Mouse (Mus musculus) macrophage (primary cell): ENCODE data around the gene Olfr464. TPM values are rescaled to one million over a fixed set of nuclear protein-coding genes. Genes with fewer than 3 reads are reported as not detected.

Experiments
- H3K27ac ChIP-seq: fragments of 350-480 bp; formaldehyde crosslinking; 2 replicates; pipeline ENCODE4 v1.9.0; 2021
- H3K36me3 ChIP-seq: fragments of 350-480 bp; formaldehyde crosslinking; 2 replicates; pipeline ENCODE4 v1.9.0; 2021; ENCODE audit errors: inconsistent target
- H3K4me3 ChIP-seq: fragments of 350-480 bp; formaldehyde crosslinking; 2 replicates; pipeline ENCODE4 v1.9.0; 2021; ENCODE audit errors: inconsistent target
- H3K79me2 ChIP-seq: fragments of 350-480 bp; formaldehyde crosslinking; 2 replicates; pipeline ENCODE4 v1.9.0; 2021; ENCODE audit errors: inconsistent target
- WGBS: methylation state at CpG from one replicate; pipeline ENCODE4 v1.1.7; 2026; ENCODE audit warnings: inconsistent platforms; ENCODE audit not compliant: missing documents; 5-methylcytosine and 5-hydroxymethylcytosine counted together
- polyA plus RNA-seq: library from polyadenylated mRNA; stranded (reverse); fragments of 250-400 nt; gene quantifications from 3 replicates; pipeline ENCODE4 v1.2.4, GENCODE M21; 2018; ENCODE audit warnings: inconsistent platforms
- total RNA-seq, 78 experiments: library from RNA; depleted of rRNA; stranded (reverse); fragments of 250-400 nt; gene quantifications; 1 replicate in 9 of 78; 2 replicates in 24 of 78; 3 replicates in 43 of 78; 4 replicates in 2 of 78; pipeline ENCODE4 v1.2.4; 2018; ENCODE audit warnings: inconsistent platforms in 56 of 78

The Olfr464 gene
- total RNA-seq (2018; cell fraction: chromatin; rRNA removed) = not detected
- total RNA-seq (2018; cell fraction: cytosol; rRNA removed) = not detected
- not detected for total RNA-seq (2018; cell fraction: nucleus; rRNA removed)
- not detected in 3 replicates for polyA plus RNA-seq

DNA sequence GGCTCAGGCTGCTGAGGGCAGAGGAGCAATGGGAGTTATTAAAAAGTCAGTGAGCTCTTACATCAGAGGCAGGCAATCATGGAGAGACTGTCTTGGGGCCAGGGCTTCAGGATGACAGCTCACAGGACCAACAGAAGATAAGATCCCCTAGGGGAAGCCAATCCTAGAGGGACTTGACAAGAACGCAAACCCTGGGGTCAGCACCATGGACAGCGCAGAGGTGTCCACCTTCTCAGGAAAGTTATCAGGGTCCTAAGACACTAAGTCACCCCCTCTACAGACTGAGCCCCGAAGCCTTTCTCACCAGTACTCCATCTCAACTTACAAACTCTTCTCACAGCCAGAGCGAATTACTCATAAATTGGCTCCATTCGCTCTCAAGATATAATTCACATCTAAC, at the start of gene Olfr464:
TSS of gene Olfr464 (minus strand) at position 2 of the 400 bp plus-strand sequence.
- 37% methylated on average over 5 of the region's 5 CpGs for WGBS
- Histone ChIP-seq H3K79me2 (no peaks in the 10 kb centered on the region), H3K27ac (no peak within 1 kb of the TSS)

DNA sequence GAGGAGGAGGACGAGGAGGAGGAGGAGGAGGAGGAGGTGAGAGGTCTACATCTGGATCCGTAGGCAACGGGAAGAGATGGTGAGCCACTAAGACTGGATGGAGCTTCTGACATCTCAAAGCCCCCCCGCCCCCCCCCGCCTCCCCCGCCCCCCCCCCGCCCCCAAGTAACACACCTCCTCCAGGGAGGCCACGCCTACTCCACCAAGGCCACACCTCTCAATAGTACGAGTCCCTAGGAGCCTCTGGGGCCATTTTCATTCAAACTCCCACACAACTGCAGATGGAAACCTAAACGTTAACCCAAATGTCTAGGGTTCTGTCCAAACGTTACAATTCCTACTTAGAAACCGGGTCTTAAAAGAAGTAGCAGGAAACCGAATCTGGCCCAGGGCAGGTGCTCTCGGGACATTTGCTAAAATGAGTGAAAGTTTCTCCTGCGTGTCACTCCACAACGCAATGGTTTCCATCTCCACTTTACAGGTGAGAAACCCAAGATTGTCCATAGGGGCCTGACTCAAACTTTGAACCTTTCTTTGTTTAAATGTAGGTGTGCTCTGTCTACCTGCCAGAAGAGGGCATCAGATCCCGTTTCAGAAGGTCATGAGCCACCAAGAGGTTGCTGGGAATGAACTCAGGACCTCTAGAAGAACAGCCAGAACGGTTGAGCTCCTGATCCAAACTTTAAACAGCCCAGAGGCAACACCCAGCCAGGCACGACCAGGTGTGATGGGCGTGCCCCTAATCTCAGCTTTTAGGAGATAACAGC, 47.8 kb upstream of the Olfr464 start:
- H3K79me2 ChIP-seq = no peaks in the 10 kb centered on the region
- no peak overlapping the region for H3K27ac ChIP-seq
- H3K4me3 ChIP-seq = no peak overlapping the region
- H3K36me3 ChIP-seq = no peaks in the 10 kb centered on the region
- 34% methylated on average over 13 of the region's 20 CpGs for WGBS

More for the DNA sequence above, at the start of gene Olfr464:
- no peaks in the 10 kb centered on the region for H3K36me3 ChIP-seq
- no peak within 1 kb of the TSS for H3K4me3 ChIP-seq

GRCm38 (mm10) chr11:87967692-87968289, 47.0 kb upstream of the Olfr464 start:
- Histone ChIP-seq H3K36me3 (no peaks in the 10 kb centered on the region), H3K4me3 (peak overlapping the region; percentile 3; the same call in 1 of the 2 replicates), H3K79me2 (no peaks in the 10 kb centered on the region), H3K27ac (no peak overlapping the region)
- WGBS = 3% methylated on average over 13 of the region's 17 CpGs

- 66% methylated on average over 10 of the region's 10 CpGs for WGBS
- no peak overlapping the region for H3K27ac ChIP-seq
Measured at GRCm38 (mm10) chr11:87966214-87966613, 45.4 kb upstream of the Olfr464 start.

DNA sequence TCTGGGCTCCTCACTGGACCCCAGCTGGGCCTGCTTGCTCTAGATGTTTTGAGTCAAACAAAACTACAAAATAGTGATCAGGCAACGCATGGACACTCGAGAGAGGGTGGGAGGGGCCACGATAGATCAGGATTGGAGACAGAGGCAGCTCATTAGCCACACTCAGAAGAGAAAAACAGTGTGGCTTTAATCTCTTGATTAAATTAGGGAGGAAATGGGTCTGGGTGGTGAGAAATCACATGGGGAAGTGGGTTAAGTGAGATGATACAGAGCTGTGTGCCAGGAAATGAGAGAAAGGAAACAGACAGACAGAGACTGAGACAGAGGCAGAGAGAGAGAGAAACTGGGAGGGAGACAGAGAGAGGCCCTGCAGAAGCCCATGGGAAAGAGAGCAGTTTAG, 44.5 kb upstream of the Olfr464 start:
- no peaks in the 10 kb centered on the region for H3K36me3 ChIP-seq
- no peak overlapping the region for H3K4me3 ChIP-seq
- WGBS = 66% methylated on average over 3 of the region's 3 CpGs
- no peaks in the 10 kb centered on the region for H3K79me2 ChIP-seq
- no peak overlapping the region for H3K27ac ChIP-seq

More at GRCm38 (mm10) chr11:87966214-87966613, 45.4 kb upstream of the Olfr464 start:
- Histone ChIP-seq H3K36me3 (no peaks in the 10 kb centered on the region), H3K79me2 (no peaks in the 10 kb centered on the region), H3K4me3 (no peak overlapping the region)

- Histone ChIP-seq H3K27ac (no peak overlapping the region), H3K79me2 (no peaks in the 10 kb centered on the region), H3K36me3 (no peaks in the 10 kb centered on the region), H3K4me3 (no peak overlapping the region)
- 44% methylated on average over 7 of the region's 7 CpGs for WGBS
Measured at GRCm38 (mm10) chr11:87957066-87957465, 36.3 kb upstream of the Olfr464 start.

GRCm38 (mm10) chr11:87955144-87955543, 34.4 kb upstream of the Olfr464 start:
- H3K4me3 ChIP-seq = no peak overlapping the region
- H3K79me2 ChIP-seq = no peaks in the 10 kb centered on the region
- 13% methylated on average over 1 of the region's 1 CpGs for WGBS
- no peak overlapping the region for H3K27ac ChIP-seq
- H3K36me3 ChIP-seq = no peaks in the 10 kb centered on the region

DNA sequence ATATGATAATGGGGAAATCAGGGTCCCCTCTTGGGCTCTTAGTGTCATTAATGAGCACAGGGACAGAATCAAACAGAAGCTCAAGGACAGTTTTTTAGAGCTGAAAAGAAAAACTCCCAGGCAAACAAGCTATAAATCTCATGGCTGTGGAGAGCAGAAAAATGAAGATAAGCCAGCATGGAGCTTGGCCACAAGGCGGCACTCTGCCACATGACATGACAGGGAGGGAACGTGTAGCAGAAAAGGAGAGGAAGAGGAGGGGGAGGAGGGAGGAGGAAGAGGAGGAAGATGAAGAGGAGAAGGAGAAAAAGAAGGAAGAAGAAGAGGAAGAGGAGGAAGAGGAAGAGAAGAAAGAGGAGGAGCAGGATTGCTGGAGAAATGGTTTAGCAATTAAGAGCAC, 29.2 kb upstream of the Olfr464 start:
- Histone ChIP-seq H3K36me3 (no peaks in the 10 kb centered on the region), H3K79me2 (no peaks in the 10 kb centered on the region), H3K4me3 (no peak overlapping the region), H3K27ac (no peak overlapping the region)
- WGBS = 5% methylated on average over 2 of the region's 2 CpGs

DNA sequence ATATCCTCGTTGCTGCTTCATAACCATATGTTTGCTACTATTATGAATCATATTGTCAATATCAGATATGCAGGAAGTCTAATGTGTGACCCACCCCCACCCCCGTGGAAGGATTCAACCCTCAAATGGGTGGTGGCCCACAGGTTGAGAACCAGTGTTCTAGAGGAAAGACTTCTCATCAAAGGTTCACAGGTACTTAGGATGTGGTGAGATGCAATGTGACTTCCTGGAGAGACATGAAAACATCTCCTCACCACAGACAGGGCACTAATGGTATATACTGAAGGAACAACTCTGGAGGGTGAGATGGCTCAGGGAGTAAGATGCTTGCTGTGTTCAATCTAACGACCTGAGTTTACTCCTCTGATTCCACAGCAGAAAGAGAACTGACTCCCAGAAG, 14.7 kb upstream of the Olfr464 start:
- Histone ChIP-seq H3K79me2 (no peaks in the 10 kb centered on the region), H3K27ac (no peak overlapping the region), H3K36me3 (no peaks in the 10 kb centered on the region), H3K4me3 (no peak overlapping the region)
- WGBS = 60% methylated on average over 3 of the region's 3 CpGs

DNA sequence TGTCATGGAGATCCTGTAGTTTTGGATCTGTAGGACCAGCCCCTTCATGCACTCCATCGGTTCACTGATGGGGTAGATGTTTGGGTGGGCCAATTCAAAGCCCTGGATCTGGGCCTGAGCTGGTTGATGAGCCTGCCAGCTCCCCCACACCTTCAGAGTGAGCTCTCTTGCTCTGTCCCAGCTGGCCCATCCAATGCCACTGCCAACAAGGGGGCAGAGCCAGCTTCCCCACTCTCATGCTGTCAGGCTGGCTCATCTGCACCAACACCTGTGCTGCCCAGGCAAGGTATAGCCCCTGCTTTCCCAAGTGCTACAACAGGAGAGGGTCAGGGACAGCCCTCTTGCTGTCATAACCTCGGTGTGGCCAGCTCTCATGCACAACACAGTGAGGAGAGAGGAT, 13.0 kb upstream of the Olfr464 start:
- H3K4me3 ChIP-seq = no peak overlapping the region
- 77% methylated on average over 2 of the region's 2 CpGs for WGBS
- no peaks in the 10 kb centered on the region for H3K79me2 ChIP-seq
- no peak overlapping the region for H3K27ac ChIP-seq
- no peaks in the 10 kb centered on the region for H3K36me3 ChIP-seq

DNA sequence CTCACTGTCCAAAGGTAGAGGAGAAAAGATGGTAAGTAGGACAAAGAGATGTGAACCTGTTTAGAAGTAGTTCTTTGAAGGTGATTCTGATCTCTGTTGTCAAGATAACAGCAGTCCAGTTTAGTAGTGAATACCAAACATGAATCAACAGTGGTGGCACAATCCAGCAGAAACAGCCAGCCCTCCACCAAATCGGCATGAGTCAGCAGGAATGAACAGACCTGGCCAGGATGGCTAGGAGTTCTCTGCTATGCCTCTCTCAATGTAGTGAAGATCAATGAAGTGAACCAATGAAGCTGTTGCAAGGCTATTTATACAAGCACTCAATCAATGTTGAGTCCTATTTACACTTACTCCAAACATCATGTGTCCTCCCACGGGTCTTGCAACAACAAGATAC, 9.6 kb upstream of the Olfr464 start:
- no peak overlapping the region for H3K4me3 ChIP-seq
- H3K27ac ChIP-seq = no peak overlapping the region
- H3K79me2 ChIP-seq = no peaks in the 10 kb centered on the region
- 93% methylated on average over 2 of the region's 2 CpGs for WGBS
- no peaks in the 10 kb centered on the region for H3K36me3 ChIP-seq

GRCm38 (mm10) chr11:87920301-87920700, 466 bp downstream of the Olfr464 start:
- Histone ChIP-seq H3K4me3 (no peak overlapping the region), H3K36me3 (no peaks in the 10 kb centered on the region), H3K27ac (no peak overlapping the region), H3K79me2 (no peaks in the 10 kb centered on the region)
- 57% methylated on average over 2 of the region's 2 CpGs for WGBS

DNA sequence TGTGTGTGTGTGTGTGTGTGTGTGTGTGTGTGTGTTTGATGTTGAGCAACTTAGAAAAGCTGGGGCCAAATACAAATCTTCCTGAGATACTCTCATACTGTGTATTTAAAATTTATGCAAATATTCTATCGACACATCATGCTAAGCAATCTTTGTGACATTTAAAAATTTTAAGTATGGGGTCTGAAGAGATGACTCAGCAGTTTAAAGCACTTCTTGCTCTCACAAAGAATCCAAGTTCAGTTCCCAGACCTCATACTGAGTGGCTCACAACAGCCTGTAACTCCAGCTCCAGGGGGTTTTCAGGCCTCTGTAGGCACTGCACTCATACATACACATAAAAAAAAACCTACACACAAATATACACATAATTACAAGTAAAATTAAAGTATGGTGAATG, 4.8 kb downstream of the Olfr464 start:
- Histone ChIP-seq H3K36me3 (no peaks in the 10 kb centered on the region), H3K27ac (no peak overlapping the region), H3K79me2 (no peaks in the 10 kb centered on the region), H3K4me3 (no peak overlapping the region)
- WGBS = 100% methylated on average over 1 of the region's 1 CpGs

- H3K4me3 ChIP-seq = no peak overlapping the region
- no peaks in the 10 kb centered on the region for H3K36me3 ChIP-seq
- no peak overlapping the region for H3K27ac ChIP-seq
- WGBS = 76% methylated on average over 3 of the region's 3 CpGs
- no peaks in the 10 kb centered on the region for H3K79me2 ChIP-seq
Measured at GRCm38 (mm10) chr11:87904331-87904730, 16.4 kb downstream of the Olfr464 start.

GRCm38 (mm10) chr11:87897287-87897686, 23.5 kb downstream of the Olfr464 start, which contains the start of gene Olfr463:
Gene Olfr463, minus strand, starts transcription at chr11:87897387.
- Histone ChIP-seq H3K79me2 (no peaks in the 10 kb centered on the region), H3K4me3 (no peak within 1 kb of the TSS), H3K27ac (no peak within 1 kb of the TSS), H3K36me3 (no peaks in the 10 kb centered on the region)
